Mouse (Mus musculus) erythroblast, embryonic 14.5 days (primary cell): Measurements from ENCODE around the gene 1700015G11Rik.

Experiments used
- GATA1 ChIP-seq: IDR thresholded peaks from 2 replicates; pipeline ENCODE4 v1.6.1; 2012; ENCODE audit warnings: low read length, inconsistent platforms, mixed read lengths
- TAL1 ChIP-seq: IDR thresholded peaks from 3 replicates; pipeline ENCODE4 v1.6.1; 2012; ENCODE audit warnings: low read length, inconsistent platforms, mixed read lengths

- TF ChIP-seq TAL1, result no peak
- no peak for TF ChIP-seq GATA1
These were observed 33.2 kb downstream of the 1700015G11Rik start for GRCm38 (mm10) chr7:51982303-51982702.
